Mouse (Mus musculus) erythroblast, adult 5-6 weeks (primary cell): ENCODE measurements around the gene Tcl1b3. TPM values are rescaled to one million over a fixed set of nuclear protein-coding genes. Genes with fewer than 3 reads are reported as not detected.
"Not testable (repeated sequence)": the region's sequence is repeated elsewhere in the genome, so short reads cannot be mapped to it uniquely, and the experiment has no call there.

Experiments
- ATAC-seq: replicated peaks from 2 replicates; pipeline ENCODE4 v1.8.0; 2016; ENCODE audit warnings: moderate number of reproducible peaks, mild to moderate bottlenecking, moderate TSS enrichment, inconsistent platforms; ENCODE audit not compliant: poor library complexity, low FRiP score, severe bottlenecking
- total RNA-seq, 2 experiments: library from RNA; stranded (forward) in 1 of 2; stranded (reverse) in 1 of 2; fragments of 150-400 nt in 1 of 2; fragments of 200-764, 138-1000 nt in 1 of 2; gene quantifications; 2 replicates each; pipeline versions ENCODE4 v1.2.3 to v1.2.4; 2015 to 2017; ENCODE audit warnings: low replicate concordance in 2 of 2

The Tcl1b3 gene
- total RNA-seq (2015; ENCODE audit: low replicate concordance) (not detected in 2 replicates), total RNA-seq (2017; ENCODE audit: low replicate concordance) (not detected in 2 replicates)

- ATAC-seq: not testable (repeated sequence)
These were observed at the start of gene Tcl1b3 for GRCm38 (mm10) chr12:105190743-105191142. Gene Tcl1b3, plus strand, starts transcription at chr12:105191043.

- ATAC-seq: no peak
These were observed 47.7 kb upstream of the Tcl1b3 start for GRCm38 (mm10) chr12:105143096-105143495.

- peak; percentile 67; the same call in 1 of the 2 replicates for ATAC-seq
These were observed 45.9 kb upstream of the Tcl1b3 start for GRCm38 (mm10) chr12:105144928-105145327.

GRCm38 (mm10) chr12:105145714-105146113, 45.1 kb upstream of the Tcl1b3 start, which contains the start of gene Tcl1b2:
Gene Tcl1b2, plus strand, starts transcription at chr12:105146014.
- ATAC-seq: no peak

GRCm38 (mm10) chr12:105155286-105155685, 35.6 kb upstream of the Tcl1b3 start:
- not testable (repeated sequence) for ATAC-seq

GRCm38 (mm10) chr12:105158842-105159241, 32.0 kb upstream of the Tcl1b3 start:
- no peak for ATAC-seq

GRCm38 (mm10) chr12:105159390-105159789, 31.5 kb upstream of the Tcl1b3 start, which contains the start of gene Tcl1b1:
Gene Tcl1b1, plus strand, starts transcription at chr12:105159690.
- ATAC-seq: no peak

GRCm38 (mm10) chr12:105166734-105167133, 24.1 kb upstream of the Tcl1b3 start:
- ATAC-seq: no peak

GRCm38 (mm10) chr12:105173366-105173765, 17.5 kb upstream of the Tcl1b3 start:
- ATAC-seq: no peak

- peak; percentile 93 for ATAC-seq
These were observed 16.5 kb upstream of the Tcl1b3 start for GRCm38 (mm10) chr12:105174318-105174717.

- not testable (repeated sequence) for ATAC-seq
These were observed 14.8 kb upstream of the Tcl1b3 start, which contains the start of gene Tcl1b5 for GRCm38 (mm10) chr12:105176044-105176443. Gene Tcl1b5, plus strand, starts transcription at chr12:105176344.

GRCm38 (mm10) chr12:105181040-105181644, 9.7 kb upstream of the Tcl1b3 start:
- not testable (repeated sequence) for ATAC-seq

- ATAC-seq: peak; percentile 88
These were observed 1.9 kb upstream of the Tcl1b3 start for GRCm38 (mm10) chr12:105188980-105189379.

- not testable (repeated sequence) for ATAC-seq
These were observed 9.0 kb downstream of the Tcl1b3 start for GRCm38 (mm10) chr12:105199684-105200497.

- ATAC-seq: not testable (repeated sequence)
These were observed 10.8 kb downstream of the Tcl1b3 start, which contains the start of gene Tcl1b4 for GRCm38 (mm10) chr12:105201657-105202056. Gene Tcl1b4, plus strand, starts transcription at chr12:105201957.

- ATAC-seq: no peak
These were observed 16.2 kb downstream of the Tcl1b3 start for GRCm38 (mm10) chr12:105207071-105207470.

GRCm38 (mm10) chr12:105208441-105208840, 17.6 kb downstream of the Tcl1b3 start:
- ATAC-seq: no peak

GRCm38 (mm10) chr12:105209231-105209630, 18.4 kb downstream of the Tcl1b3 start:
- no peak for ATAC-seq

- ATAC-seq: no peak
These were observed 26.4 kb downstream of the Tcl1b3 start for GRCm38 (mm10) chr12:105217101-105217760.
